Mouse (Mus musculus) hindbrain, embryonic 11.5 days (tissue): ENCODE results near the gene Scmh1. TPM values are rescaled to one million over a fixed set of nuclear protein-coding genes. Genes with fewer than 3 reads are reported as not detected.
A peak's percentile ranks its signal among the peaks of the same experiment; 100 is the strongest.

ENCODE experiments used
- ATAC-seq: fragments of 200-750 bp; cut with Nextera tagmentation; 2 replicates; pipeline ENCODE4 v1.8.0; 2017; ENCODE audit warnings: mild to moderate bottlenecking, moderate TSS enrichment, moderate library complexity; ENCODE audit not compliant: low FRiP score
- DNase-seq: peaks from one replicate; pipeline ENCODE4 v3.0.0-alpha.2; 2015; ENCODE audit warnings: low spot score
- H3K27ac ChIP-seq: fragments of 300-500 bp; sonication (generic); 2 replicates; pipeline ENCODE4 v1.5.1; 2014; ENCODE audit warnings: mild to moderate bottlenecking, low read depth, low read length
- H3K27me3 ChIP-seq: fragments of 300-500 bp; sonication (generic); 2 replicates; pipeline ENCODE4 v1.6.1; 2014; ENCODE audit warnings: mild to moderate bottlenecking, low read length, moderate library complexity, mixed read lengths; ENCODE audit not compliant: control insufficient read depth, insufficient read depth
- H3K36me3 ChIP-seq: fragments of 300-500 bp; sonication (generic); 2 replicates; pipeline ENCODE4 v1.6.1; 2014; ENCODE audit warnings: mild to moderate bottlenecking, low read length, moderate library complexity, mixed read lengths; ENCODE audit not compliant: control insufficient read depth, insufficient read depth
- H3K4me1 ChIP-seq: fragments of 300-500 bp; sonication (generic); replicated peaks from 2 replicates; pipeline ENCODE4 v1.6.1; 2014; ENCODE audit warnings: low read length, mixed read lengths; ENCODE audit not compliant: control insufficient read depth, insufficient read depth
- H3K4me2 ChIP-seq: fragments of 300-500 bp; sonication (generic); replicated peaks from 2 replicates; pipeline ENCODE4 v1.6.1; 2014; ENCODE audit warnings: mild to moderate bottlenecking, low read depth, low read length
- H3K4me3 ChIP-seq: fragments of 300-500 bp; sonication (generic); 2 replicates; pipeline ENCODE4 v1.5.1; 2014; ENCODE audit warnings: low read depth, low read length
- H3K9ac ChIP-seq: fragments of 300-500 bp; sonication (generic); 2 replicates; pipeline ENCODE4 v1.6.1; 2014; ENCODE audit warnings: low read depth, low read length
- H3K9me3 ChIP-seq: fragments of 300-500 bp; sonication (generic); 2 replicates; pipeline ENCODE4 v1.6.1; 2016; ENCODE audit warnings: low read length; ENCODE audit not compliant: control insufficient read depth
- WGBS: fragments of 180-500 bp; shearing (Covaris S2); extraction: QIAGEN DNeasy Blood & Tissue Kit; methylation state at CpG from one replicate; pipeline ENCODE4 v1.1.7; 2014; 5-methylcytosine and 5-hydroxymethylcytosine counted together
- polyA plus RNA-seq: library from polyadenylated mRNA; unstranded; fragments of >200 nt; fragmentation: Nextera tagmentation; extraction: Ambion mirVana; gene quantifications from 2 replicates; pipeline ENCODE4 v1.2.1, GENCODE M21; 2014

The Scmh1 gene
- polyA plus RNA-seq, 1 experiment from 2014 or later = 53.5 TPM

GRCm38 (mm10) chr4:120372838-120373237, 32.2 kb upstream of the Scmh1 start:
- Histone ChIP-seq H3K9me3 (no peaks in the 10 kb centered on the region), H3K36me3 (no peaks in the 10 kb centered on the region), H3K9ac (no peak overlapping the region), H3K4me3 (no peak overlapping the region), H3K27ac (no peak overlapping the region), H3K4me1 (peaks cover 8% of the 10 kb centered on the region; the same call in 1 of the 2 replicates), H3K4me2 (no peak overlapping the region), H3K27me3 (0 out of 2 replicates have a peak, but pooled peaks cover 2% of the 10 kb centered on the region)
- no peak for DNase-seq
- 69% methylated on average over 3 of the region's 3 CpGs for WGBS
- no peak for ATAC-seq

- DNase-seq (no peak), ATAC-seq (no peak)
- H3K4me3 ChIP-seq = no peak overlapping the region
- WGBS = 44% methylated on average over 4 of the region's 4 CpGs
- no peak overlapping the region for H3K4me2 ChIP-seq
- H3K36me3 ChIP-seq = no peaks in the 10 kb centered on the region
- no peak overlapping the region for H3K27ac ChIP-seq
- H3K9ac ChIP-seq = no peak overlapping the region
- H3K9me3 ChIP-seq = no peaks in the 10 kb centered on the region
- peaks cover 8% of the 10 kb centered on the region; the same call in 1 of the 2 replicates for H3K4me1 ChIP-seq
- H3K27me3 ChIP-seq = 0 out of 2 replicates have a peak, but pooled peaks cover 2% of the 10 kb centered on the region
Measured at GRCm38 (mm10) chr4:120373813-120374212, 31.3 kb upstream of the Scmh1 start.

GRCm38 (mm10) chr4:120380811-120381391, 24.2 kb upstream of the Scmh1 start:
- Histone ChIP-seq H3K4me2 (no peak overlapping the region), H3K27me3 (no peaks in the 10 kb centered on the region), H3K4me3 (no peak overlapping the region), H3K27ac (no peak overlapping the region), H3K36me3 (no peaks in the 10 kb centered on the region), H3K9ac (no peak overlapping the region), H3K9me3 (no peaks in the 10 kb centered on the region), H3K4me1 (no peaks in the 10 kb centered on the region)
- ATAC-seq (peak; percentile 78), DNase-seq (peak; percentile 89)
- WGBS = 10% methylated on average over 7 of the region's 7 CpGs

- H3K4me1 ChIP-seq = no peaks in the 10 kb centered on the region
- no peaks in the 10 kb centered on the region for H3K36me3 ChIP-seq
- H3K9ac ChIP-seq = no peak overlapping the region
- no peak overlapping the region for H3K4me2 ChIP-seq
- H3K27ac ChIP-seq = no peak overlapping the region
- ATAC-seq (no peak), DNase-seq (no peak)
- no peaks in the 10 kb centered on the region for H3K27me3 ChIP-seq
- no peak overlapping the region for H3K4me3 ChIP-seq
- no peaks in the 10 kb centered on the region for H3K9me3 ChIP-seq
- 86% methylated on average over 2 of the region's 2 CpGs for WGBS
Measured at GRCm38 (mm10) chr4:120385496-120385895, 19.6 kb upstream of the Scmh1 start.

GRCm38 (mm10) chr4:120387496-120387895, 17.6 kb upstream of the Scmh1 start:
- no peaks in the 10 kb centered on the region for H3K36me3 ChIP-seq
- WGBS = 54% methylated on average over 4 of the region's 4 CpGs
- H3K4me2 ChIP-seq = no peak overlapping the region
- DNase-seq = no peak
- no peak for ATAC-seq
- H3K4me3 ChIP-seq = no peak overlapping the region
- no peak overlapping the region for H3K27ac ChIP-seq
- H3K4me1 ChIP-seq = no peaks in the 10 kb centered on the region
- no peaks in the 10 kb centered on the region for H3K27me3 ChIP-seq
- no peak overlapping the region for H3K9ac ChIP-seq
- no peaks in the 10 kb centered on the region for H3K9me3 ChIP-seq

GRCm38 (mm10) chr4:120387968-120388367, 17.1 kb upstream of the Scmh1 start:
- Histone ChIP-seq H3K36me3 (no peaks in the 10 kb centered on the region), H3K27ac (no peak overlapping the region), H3K9ac (no peak overlapping the region), H3K4me1 (no peaks in the 10 kb centered on the region), H3K9me3 (no peaks in the 10 kb centered on the region), H3K4me2 (no peak overlapping the region), H3K27me3 (no peaks in the 10 kb centered on the region), H3K4me3 (no peak overlapping the region)
- no peak for DNase-seq
- WGBS = 85% methylated on average over 2 of the region's 2 CpGs
- no peak for ATAC-seq

GRCm38 (mm10) chr4:120388998-120389542, 16.0 kb upstream of the Scmh1 start:
- no peak for DNase-seq
- ATAC-seq = no peak
- no peaks in the 10 kb centered on the region for H3K4me1 ChIP-seq
- no peak overlapping the region for H3K27ac ChIP-seq
- no peak overlapping the region for H3K9ac ChIP-seq
- no peak overlapping the region for H3K4me3 ChIP-seq
- WGBS = 12% methylated on average over 3 of the region's 3 CpGs
- no peak overlapping the region for H3K4me2 ChIP-seq
- H3K36me3 ChIP-seq = no peaks in the 10 kb centered on the region
- H3K27me3 ChIP-seq = no peaks in the 10 kb centered on the region
- H3K9me3 ChIP-seq = no peaks in the 10 kb centered on the region

- Histone ChIP-seq H3K9ac (no peak overlapping the region), H3K36me3 (no peaks in the 10 kb centered on the region), H3K27ac (no peak overlapping the region), H3K4me3 (no peak overlapping the region), H3K4me2 (no peak overlapping the region), H3K9me3 (no peaks in the 10 kb centered on the region), H3K27me3 (no peaks in the 10 kb centered on the region), H3K4me1 (no peaks in the 10 kb centered on the region)
- WGBS = 33% methylated on average over 6 of the region's 6 CpGs
- DNase-seq = no peak
- ATAC-seq = no peak
Measured at GRCm38 (mm10) chr4:120389546-120389945, 15.5 kb upstream of the Scmh1 start.

- H3K9me3 ChIP-seq = no peaks in the 10 kb centered on the region
- H3K4me3 ChIP-seq = no peak overlapping the region
- 65% methylated on average over 6 of the region's 6 CpGs for WGBS
- no peaks in the 10 kb centered on the region for H3K27me3 ChIP-seq
- H3K9ac ChIP-seq = no peak overlapping the region
- ATAC-seq = no peak
- H3K4me2 ChIP-seq = no peak overlapping the region
- DNase-seq = no peak
- H3K36me3 ChIP-seq = no peaks in the 10 kb centered on the region
- no peaks in the 10 kb centered on the region for H3K4me1 ChIP-seq
- no peak overlapping the region for H3K27ac ChIP-seq
Measured at GRCm38 (mm10) chr4:120391591-120391990, 13.5 kb upstream of the Scmh1 start.
